Mouse (Mus musculus) bone marrow macrophage, adult 2 months (primary cell): Measurements from ENCODE around the gene 4933430I17Rik.

Experiments
- CTCF ChIP-seq: IDR thresholded peaks from 2 replicates; pipeline ENCODE4 v1.5.1; 2012; ENCODE audit warnings: low read depth, mild to moderate bottlenecking, low read length, moderate library complexity
- POLR2A ChIP-seq: IDR thresholded peaks from 2 replicates; pipeline ENCODE4 v1.6.1; 2012; ENCODE audit warnings: mild to moderate bottlenecking, low read depth, low read length, borderline replicate concordance

DNA sequence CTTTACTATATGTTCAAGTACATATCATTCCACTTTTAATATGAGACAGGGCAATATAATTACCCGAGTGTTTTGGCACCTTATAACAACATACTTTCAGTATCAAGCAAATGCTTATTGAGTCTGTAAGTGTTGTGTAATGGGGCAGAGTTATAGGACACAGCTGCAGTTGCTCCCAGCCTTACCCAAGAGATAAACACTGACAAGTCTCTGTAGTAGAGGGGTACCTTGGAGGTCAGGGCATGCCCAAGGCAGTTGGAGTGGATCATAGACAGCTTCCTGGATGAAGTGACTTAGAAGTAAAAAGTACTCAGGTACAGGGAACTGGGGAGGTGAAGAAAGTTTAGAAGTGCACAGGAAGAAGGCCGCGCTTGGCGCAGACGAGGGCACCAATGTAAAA is 38.0 kb upstream of the 4933430I17Rik start:
- TF ChIP-seq POLR2A (no peak), CTCF (no peak)
